Mouse (Mus musculus) myocyte (in vitro differentiated cells): ENCODE data around the gene Scarf1.

ENCODE experiments used
- E2F4 ChIP-seq: IDR thresholded peaks from one replicate; pipeline ENCODE4 v1.6.1; 2011; ENCODE audit warnings: mild to moderate bottlenecking, control low read depth, moderate library complexity; ENCODE audit not compliant: insufficient read depth
- MAX ChIP-seq: IDR thresholded peaks from one replicate; pipeline ENCODE4 v1.6.1; 2011; ENCODE audit warnings: low read depth, mild to moderate bottlenecking, control low read depth
- MYOD1 ChIP-seq, 3 experiments: IDR thresholded peaks; one replicate each; pipeline ENCODE4 v1.6.1; 2011; ENCODE audit warnings: control low read depth in 2 of 3, low read depth in 2 of 3, mild to moderate bottlenecking in 2 of 3, moderate library complexity in 1 of 3; ENCODE audit not compliant: insufficient read length in 2 of 3, control insufficient read depth in 1 of 3
- POLR2A ChIP-seq: IDR thresholded peaks from one replicate; pipeline ENCODE4 v1.6.1; 2011; ENCODE audit warnings: low read depth, mild to moderate bottlenecking, control low read depth, moderate library complexity; ENCODE audit not compliant: insufficient read length
- POLR2AphosphoS2 ChIP-seq: IDR thresholded peaks from one replicate; pipeline ENCODE4 v1.6.1; 2011; ENCODE audit warnings: low read depth, control low read depth; ENCODE audit not compliant: insufficient read length
- TCF12 ChIP-seq: IDR thresholded peaks from one replicate; pipeline ENCODE4 v1.6.1; 2011; ENCODE audit warnings: mild to moderate bottlenecking, control low read depth; ENCODE audit not compliant: poor library complexity, insufficient read depth, severe bottlenecking

DNA sequence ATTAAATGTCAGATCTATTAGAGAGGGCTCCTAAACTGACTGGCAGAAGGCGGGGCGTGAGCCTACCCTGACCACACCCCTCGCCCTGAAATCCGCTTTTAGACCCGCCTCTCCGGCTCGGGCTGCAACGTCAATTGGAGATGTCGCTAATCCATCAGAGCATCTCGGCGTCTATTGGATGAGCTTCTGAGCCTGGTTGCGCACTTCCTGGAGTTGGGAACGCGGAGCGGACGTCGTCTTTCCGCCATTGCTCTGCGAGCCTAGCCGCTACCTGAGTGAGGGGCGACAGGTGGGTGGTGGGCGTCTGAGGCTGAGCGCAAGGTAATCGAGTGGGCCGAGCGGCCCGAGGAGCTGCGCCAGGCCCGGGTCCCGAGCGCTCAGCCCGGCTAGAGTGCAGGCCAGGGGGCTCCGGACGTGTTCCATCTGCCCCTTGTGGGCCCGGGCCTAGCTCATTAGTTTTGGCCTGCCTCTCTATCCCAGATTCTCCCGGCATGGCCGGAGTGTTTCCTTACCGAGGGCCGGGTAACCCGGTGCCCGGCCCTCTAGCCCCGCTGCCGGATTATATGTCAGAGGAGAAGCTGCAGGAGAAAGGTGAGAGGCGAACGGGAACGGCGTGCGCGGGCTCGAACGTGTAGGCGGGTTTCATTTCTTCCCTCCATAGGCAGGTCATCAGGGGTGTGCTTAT lies 26.6 kb upstream of the Scarf1 start, which contains the start of gene Prpf8:
- TF ChIP-seq POLR2A (peak; percentile 76), MYOD1 (IDR thresholded peaks at IDR 0.05; ENCODE audit: control insufficient read depth in 1 of 3, insufficient read length in 2 of 3, low read depth in 2 of 3) (peak in 2 of 3 experiments; percentile 47 to 68), MAX (no peak), POLR2AphosphoS2 (peak; percentile 76), TCF12 (no peak), E2F4 (no peak)
